Mouse (Mus musculus): ENCODE results near the gene Dyrk1a. TPM values are rescaled to one million over a fixed set of nuclear protein-coding genes. Genes with fewer than 3 reads are reported as not detected.

Dyrk1a gene
- total RNA-seq, 1 experiment, result 33.2 TPM

- in situ Hi-C loops (cut with MboI; ENCODE audit: low sequenced_read_pairs in 2 of 2, unreplicated experiment in 2 of 2), result no loop called here
- Histone ChIP-seq H3K4me1 (ENCODE audit: control insufficient read depth in 2 of 2, insufficient read depth in 2 of 2, low read length in 2 of 2, poor library complexity in 1 of 2) (peaks cover 0 to 2% of the 10 kb centered on the region in 2 experiments; a peak in 1 of 4 replicates), H3K4me3 (ENCODE audit: insufficient read depth in 1 of 2, low read depth in 1 of 2, low read length in 2 of 2, poor library complexity in 1 of 2, severe bottlenecking in 1 of 2) (no peak overlapping the region), H3K9me3 (ENCODE audit: control insufficient read depth, insufficient read depth, low read depth, low read length) (no peaks in the 10 kb centered on the region), H3K9ac (ENCODE audit: insufficient read depth, low read depth, low read length, poor library complexity, severe bottlenecking) (no peak overlapping the region), H3K27ac (ENCODE audit: insufficient read depth, low read depth, low read length, poor library complexity, severe bottlenecking) (no peak overlapping the region), H3K36me3 (ENCODE audit: control insufficient read depth, insufficient read depth, low read length, poor library complexity, severe bottlenecking) (peaks cover 8% of the 10 kb centered on the region)
- no peak for DNase-seq (ENCODE audit: low read depth, low spot score)
- no peak for TF ChIP-seq MAFK (IDR thresholded peaks at IDR 0.05; ENCODE audit: insufficient read depth, low read depth, low read length)
- no peak for TF ChIP-seq CHD2 (IDR thresholded peaks at IDR 0.05; ENCODE audit: low read depth, low read length)
- TF ChIP-seq ZC3H11A (IDR thresholded peaks at IDR 0.05; ENCODE audit: borderline replicate concordance, low read depth, low read length), result no peak
- no peak for TF ChIP-seq HCFC1 (IDR thresholded peaks at IDR 0.05; ENCODE audit: borderline replicate concordance, insufficient read depth, low read length)
- no peak for TF ChIP-seq ZNF384 (IDR thresholded peaks at IDR 0.05; ENCODE audit: low read depth, low read length)
Measured at GRCm38 (mm10) chr16:94659394-94659793, 89.6 kb downstream of the Dyrk1a start.

GRCm38 (mm10) chr16:94660221-94660620, 90.4 kb downstream of the Dyrk1a start:
- TF ChIP-seq ZNF384 (IDR thresholded peaks at IDR 0.05; ENCODE audit: low read depth, low read length), result no peak
- no peak for TF ChIP-seq CHD2 (IDR thresholded peaks at IDR 0.05; ENCODE audit: low read depth, low read length)
- no peak for TF ChIP-seq HCFC1 (IDR thresholded peaks at IDR 0.05; ENCODE audit: borderline replicate concordance, insufficient read depth, low read length)
- TF ChIP-seq ZC3H11A (IDR thresholded peaks at IDR 0.05; ENCODE audit: borderline replicate concordance, low read depth, low read length), result no peak
- TF ChIP-seq MAFK (IDR thresholded peaks at IDR 0.05; ENCODE audit: insufficient read depth, low read depth, low read length), result no peak
- Histone ChIP-seq H3K27ac (ENCODE audit: insufficient read depth, low read depth, low read length, poor library complexity, severe bottlenecking) (no peak overlapping the region), H3K9me3 (ENCODE audit: control insufficient read depth, insufficient read depth, low read depth, low read length) (no peaks in the 10 kb centered on the region), H3K4me3 (ENCODE audit: insufficient read depth in 1 of 2, low read depth in 1 of 2, low read length in 2 of 2, poor library complexity in 1 of 2, severe bottlenecking in 1 of 2) (no peak overlapping the region), H3K9ac (ENCODE audit: insufficient read depth, low read depth, low read length, poor library complexity, severe bottlenecking) (no peak overlapping the region), H3K4me1 (ENCODE audit: control insufficient read depth in 2 of 2, insufficient read depth in 2 of 2, low read length in 2 of 2, poor library complexity in 1 of 2) (peaks cover 0 to 2% of the 10 kb centered on the region in 2 experiments; a peak in 1 of 4 replicates), H3K36me3 (ENCODE audit: control insufficient read depth, insufficient read depth, low read length, poor library complexity, severe bottlenecking) (peaks cover 8% of the 10 kb centered on the region)
- in situ Hi-C loops (cut with MboI; ENCODE audit: low sequenced_read_pairs in 2 of 2, unreplicated experiment in 2 of 2), result no loop called here
- no peak for DNase-seq (ENCODE audit: low read depth, low spot score)

GRCm38 (mm10) chr16:94667557-94667956, 97.7 kb downstream of the Dyrk1a start:
- no peak overlapping the region for H3K27ac ChIP-seq (ENCODE audit: insufficient read depth, low read depth, low read length, poor library complexity, severe bottlenecking)
- H3K36me3 ChIP-seq (ENCODE audit: control insufficient read depth, insufficient read depth, low read length, poor library complexity, severe bottlenecking), result peaks cover 14% of the 10 kb centered on the region
- H3K4me1 ChIP-seq (ENCODE audit: control insufficient read depth in 2 of 2, insufficient read depth in 2 of 2, low read length in 2 of 2, poor library complexity in 1 of 2), result no peaks in the 10 kb centered on the region
- in situ Hi-C loops (cut with MboI; ENCODE audit: low sequenced_read_pairs in 2 of 2, unreplicated experiment in 2 of 2), result no loop called here
- H3K9me3 ChIP-seq (ENCODE audit: control insufficient read depth, insufficient read depth, low read depth, low read length), result no peaks in the 10 kb centered on the region
- H3K4me3 ChIP-seq (ENCODE audit: insufficient read depth in 1 of 2, low read depth in 1 of 2, low read length in 2 of 2, poor library complexity in 1 of 2, severe bottlenecking in 1 of 2), result no peak overlapping the region
- TF ChIP-seq ZNF384 (IDR thresholded peaks at IDR 0.05; ENCODE audit: low read depth, low read length) (no peak), CHD2 (IDR thresholded peaks at IDR 0.05; ENCODE audit: low read depth, low read length) (no peak), ZC3H11A (IDR thresholded peaks at IDR 0.05; ENCODE audit: borderline replicate concordance, low read depth, low read length) (no peak), HCFC1 (IDR thresholded peaks at IDR 0.05; ENCODE audit: borderline replicate concordance, insufficient read depth, low read length) (no peak), MAFK (IDR thresholded peaks at IDR 0.05; ENCODE audit: insufficient read depth, low read depth, low read length) (no peak)
- DNase-seq (ENCODE audit: low read depth, low spot score), result no peak
- H3K9ac ChIP-seq (ENCODE audit: insufficient read depth, low read depth, low read length, poor library complexity, severe bottlenecking), result no peak overlapping the region

GRCm38 (mm10) chr16:94671313-94671712, 101.5 kb downstream of the Dyrk1a start:
- in situ Hi-C loops (cut with MboI; ENCODE audit: low sequenced_read_pairs in 2 of 2, unreplicated experiment in 2 of 2), result no loop called here
- peaks cover 17% of the 10 kb centered on the region for H3K36me3 ChIP-seq (ENCODE audit: control insufficient read depth, insufficient read depth, low read length, poor library complexity, severe bottlenecking)

More at GRCm38 (mm10) chr16:94671313-94671712, 101.5 kb downstream of the Dyrk1a start:
- H3K4me3 ChIP-seq (ENCODE audit: insufficient read depth in 1 of 2, low read depth in 1 of 2, low read length in 2 of 2, poor library complexity in 1 of 2, severe bottlenecking in 1 of 2), result no peak overlapping the region
- H3K9ac ChIP-seq (ENCODE audit: insufficient read depth, low read depth, low read length, poor library complexity, severe bottlenecking), result no peak overlapping the region
- no peak for DNase-seq (ENCODE audit: low read depth, low spot score)
- no peak for TF ChIP-seq ZC3H11A (IDR thresholded peaks at IDR 0.05; ENCODE audit: borderline replicate concordance, low read depth, low read length)
- no peak for TF ChIP-seq HCFC1 (IDR thresholded peaks at IDR 0.05; ENCODE audit: borderline replicate concordance, insufficient read depth, low read length)
- no peak for TF ChIP-seq ZNF384 (IDR thresholded peaks at IDR 0.05; ENCODE audit: low read depth, low read length)
- TF ChIP-seq MAFK (IDR thresholded peaks at IDR 0.05; ENCODE audit: insufficient read depth, low read depth, low read length), result no peak
- no peak for TF ChIP-seq CHD2 (IDR thresholded peaks at IDR 0.05; ENCODE audit: low read depth, low read length)
- H3K4me1 ChIP-seq (ENCODE audit: control insufficient read depth in 2 of 2, insufficient read depth in 2 of 2, low read length in 2 of 2, poor library complexity in 1 of 2), result no peaks in the 10 kb centered on the region
- H3K27ac ChIP-seq (ENCODE audit: insufficient read depth, low read depth, low read length, poor library complexity, severe bottlenecking), result no peak overlapping the region
- no peaks in the 10 kb centered on the region for H3K9me3 ChIP-seq (ENCODE audit: control insufficient read depth, insufficient read depth, low read depth, low read length)
